Mouse (Mus musculus) B cell, adult (primary cell): ENCODE results near the gene Gnl3l. TPM values are rescaled to one million over a fixed set of nuclear protein-coding genes. Genes with fewer than 3 reads are reported as not detected.

ENCODE experiments used
- total RNA-seq: library from RNA; stranded (reverse); gene quantifications from 4 replicates; pipeline ENCODE4 v1.2.4, GENCODE M21; 2023; ENCODE audit not compliant: inconsistent age

Gene Gnl3l
- total RNA-seq: 39.5 to 66.2 TPM (median 58.4 TPM) in 4 replicates

GRCm38 (mm10) chrX:151016938-151017877 lies at the start of gene Gnl3l:
Gene Gnl3l (minus strand): TSS chrX:151017322.

GRCm38 (mm10) chrX:151045850-151046249 lies 28.7 kb upstream of the Gnl3l start, which contains the start of gene Fgd1:
Gene Fgd1 (plus strand): TSS chrX:151046150.

Other genes with a start within 250 kb of the Gnl3l start
- gene Maged2, start 203.0 kb downstream of the Gnl3l start, total RNA-seq: 0.48 to 1.8 TPM (median 1.0 TPM) in 4 replicates
- gene Fgd1, start 28.8 kb upstream of the Gnl3l start, total RNA-seq: not detected in 4 replicates
- 34.7 to 40.6 TPM (median 37.1 TPM) in 4 replicates for gene Tsr2, start 79.2 kb upstream of the Gnl3l start, total RNA-seq
- gene Wnk3, start 180.8 kb upstream of the Gnl3l start, total RNA-seq: 0.06 TPM in 1 of 4 replicates, not detected in the others